Mouse (Mus musculus): ENCODE measurements around the gene Srsf10. TPM values are rescaled to one million over a fixed set of nuclear protein-coding genes. Genes with fewer than 3 reads are reported as not detected.

The Srsf10 gene
- polyA plus RNA-seq, 1 experiment from 2014 or later = 312 TPM

GRCm38 (mm10) chr4:135857597-135858186 is 2.1 kb downstream of the Srsf10 start:
- peak overlapping the region; percentile 80 for H3K4me2 ChIP-seq (replicated peaks)
- H3K4me1 ChIP-seq = peaks cover 40% of the 10 kb centered on the region
- WGBS = 7% methylated on average over 6 of the region's 7 CpGs
- no peaks in the 10 kb centered on the region for H3K9me3 ChIP-seq (replicated peaks)
- no peak for ATAC-seq (ENCODE audit: low FRiP score)
- no peak overlapping the region for H3K27ac ChIP-seq
- H3K27me3 ChIP-seq = no peaks in the 10 kb centered on the region
- H3K9ac ChIP-seq = peak overlapping the region; percentile 55
- H3K4me3 ChIP-seq = peak overlapping the region; percentile 96
- no peaks in the 10 kb centered on the region for H3K36me3 ChIP-seq

- no peaks in the 10 kb centered on the region for H3K9me3 ChIP-seq (replicated peaks)
- ATAC-seq (ENCODE audit: low FRiP score) = no peak
- H3K9ac ChIP-seq = no peak overlapping the region
- H3K4me3 ChIP-seq = no peak overlapping the region
- peaks cover 25% of the 10 kb centered on the region for H3K4me1 ChIP-seq
- 0 out of 2 replicates have a peak overlapping the region, but pooled peaks have one; percentile 35 for H3K27ac ChIP-seq
- WGBS = 68% methylated on average over 2 of the region's 2 CpGs
- peaks cover 18% of the 10 kb centered on the region for H3K36me3 ChIP-seq
- H3K4me2 ChIP-seq (replicated peaks) = no peak overlapping the region
- H3K27me3 ChIP-seq = no peaks in the 10 kb centered on the region
Measured at GRCm38 (mm10) chr4:135868996-135869395, 13.4 kb downstream of the Srsf10 start.

GRCm38 (mm10) chr4:135870227-135871023 is 14.9 kb downstream of the Srsf10 start:
- H3K9ac ChIP-seq = 0 out of 2 replicates have a peak overlapping the region, but pooled peaks have one; percentile 35
- WGBS = 53% methylated on average over 2 of the region's 2 CpGs
- H3K4me2 ChIP-seq (replicated peaks) = peak overlapping the region; percentile 83
- H3K4me1 ChIP-seq = peaks cover 38% of the 10 kb centered on the region
- H3K4me3 ChIP-seq = no peak overlapping the region
- no peaks in the 10 kb centered on the region for H3K9me3 ChIP-seq (replicated peaks)
- no peak for ATAC-seq (ENCODE audit: low FRiP score)
- no peaks in the 10 kb centered on the region for H3K27me3 ChIP-seq
- peaks cover 18% of the 10 kb centered on the region for H3K36me3 ChIP-seq
- peak overlapping the region; percentile 17; the same call in 1 of the 2 replicates for H3K27ac ChIP-seq

GRCm38 (mm10) chr4:135872015-135872414 is 16.5 kb downstream of the Srsf10 start:
- 57% methylated on average over 3 of the region's 3 CpGs for WGBS
- Histone ChIP-seq H3K27ac (peak overlapping the region; percentile 99; the same call in 1 of the 2 replicates), H3K4me2 (replicated peaks) (peak overlapping the region; percentile 83), H3K9me3 (replicated peaks) (no peaks in the 10 kb centered on the region), H3K36me3 (peaks cover 18% of the 10 kb centered on the region), H3K4me1 (peaks cover 52% of the 10 kb centered on the region), H3K4me3 (peak overlapping the region; percentile 72), H3K9ac (peak overlapping the region; percentile 88; the same call in 1 of the 2 replicates), H3K27me3 (no peaks in the 10 kb centered on the region)
- ATAC-seq (ENCODE audit: low FRiP score) = no peak

GRCm38 (mm10) chr4:135872589-135873391 is 17.2 kb downstream of the Srsf10 start:
- 12% methylated on average over 17 of the region's 17 CpGs for WGBS
- H3K36me3 ChIP-seq = peaks cover 18% of the 10 kb centered on the region
- peak overlapping the region; percentile 99 for H3K27ac ChIP-seq
- peak overlapping the region; percentile 72 for H3K4me3 ChIP-seq
- peaks cover 53% of the 10 kb centered on the region for H3K4me1 ChIP-seq
- no peaks in the 10 kb centered on the region for H3K27me3 ChIP-seq
- peak overlapping the region; percentile 88 for H3K9ac ChIP-seq
- peak overlapping the region; percentile 83 for H3K4me2 ChIP-seq (replicated peaks)
- no peaks in the 10 kb centered on the region for H3K9me3 ChIP-seq (replicated peaks)
- ATAC-seq (ENCODE audit: low FRiP score) = no peak

GRCm38 (mm10) chr4:135873526-135874202 is 18.1 kb downstream of the Srsf10 start, which contains the start of gene Pnrc2:
Gene Pnrc2, minus strand, starts transcription at chr4:135873850.
- H3K4me2 ChIP-seq (replicated peaks) = peak within 1 kb of the TSS; percentile 83
- peak; percentile 96 for ATAC-seq (ENCODE audit: low FRiP score)
- under 1% methylated on average over 56 of the region's 60 CpGs for WGBS
- H3K4me1 ChIP-seq = peaks cover 53% of the 10 kb centered on the region
- H3K36me3 ChIP-seq = peaks cover 18% of the 10 kb centered on the region
- H3K27ac ChIP-seq = peak within 1 kb of the TSS; percentile 99
- H3K9me3 ChIP-seq (replicated peaks) = no peaks in the 10 kb centered on the region
- peak within 1 kb of the TSS; percentile 72 for H3K4me3 ChIP-seq
- H3K9ac ChIP-seq = peak within 1 kb of the TSS; percentile 88
- H3K27me3 ChIP-seq = no peaks in the 10 kb centered on the region

GRCm38 (mm10) chr4:135874564-135875535 is 19.3 kb downstream of the Srsf10 start:
- Histone ChIP-seq H3K27ac (peak overlapping the region; percentile 99), H3K36me3 (peaks cover 12% of the 10 kb centered on the region; the same call in 1 of the 2 replicates), H3K27me3 (no peaks in the 10 kb centered on the region), H3K4me2 (replicated peaks) (peak overlapping the region; percentile 83; the same call in 1 of the 2 replicates), H3K4me3 (no peak overlapping the region; the same call in 1 of the 2 replicates), H3K4me1 (peaks cover 50% of the 10 kb centered on the region), H3K9me3 (replicated peaks) (no peaks in the 10 kb centered on the region), H3K9ac (peak overlapping the region; percentile 88)
- 74% methylated on average over 10 of the region's 10 CpGs for WGBS
- no peak for ATAC-seq (ENCODE audit: low FRiP score)

- 34% methylated on average over 7 of the region's 7 CpGs for WGBS
- peaks cover 10% of the 10 kb centered on the region; the same call in 1 of the 2 replicates for H3K36me3 ChIP-seq
- H3K9ac ChIP-seq = no peak overlapping the region
- peaks cover 47% of the 10 kb centered on the region for H3K4me1 ChIP-seq
- ATAC-seq (ENCODE audit: low FRiP score) = no peak
- no peak overlapping the region for H3K4me3 ChIP-seq
- no peaks in the 10 kb centered on the region for H3K9me3 ChIP-seq (replicated peaks)
- H3K27ac ChIP-seq = peak overlapping the region; percentile 99; the same call in 1 of the 2 replicates
- H3K27me3 ChIP-seq = no peaks in the 10 kb centered on the region
- H3K4me2 ChIP-seq (replicated peaks) = no peak overlapping the region
Measured at GRCm38 (mm10) chr4:135875546-135875945, 20.0 kb downstream of the Srsf10 start.

- ATAC-seq (ENCODE audit: low FRiP score) = no peak
- Histone ChIP-seq H3K27me3 (no peaks in the 10 kb centered on the region), H3K27ac (peak overlapping the region; percentile 24; the same call in 1 of the 2 replicates), H3K36me3 (0 out of 2 replicates have a peak, but pooled peaks cover 9% of the 10 kb centered on the region), H3K4me2 (replicated peaks) (peak overlapping the region; percentile 42), H3K9me3 (replicated peaks) (no peaks in the 10 kb centered on the region), H3K9ac (0 out of 2 replicates have a peak overlapping the region, but pooled peaks have one; percentile 15), H3K4me3 (0 out of 2 replicates have a peak overlapping the region, but pooled peaks have one; percentile 0), H3K4me1 (peaks cover 43% of the 10 kb centered on the region)
- 4% methylated on average over 9 of the region's 9 CpGs for WGBS
Measured at GRCm38 (mm10) chr4:135875991-135876582, 20.5 kb downstream of the Srsf10 start.

GRCm38 (mm10) chr4:135876583-135877020 is 21.1 kb downstream of the Srsf10 start:
- no peaks in the 10 kb centered on the region for H3K27me3 ChIP-seq
- H3K4me1 ChIP-seq = peaks cover 41% of the 10 kb centered on the region
- H3K9ac ChIP-seq = 0 out of 2 replicates have a peak overlapping the region, but pooled peaks have one; percentile 15
- H3K27ac ChIP-seq = peak overlapping the region; percentile 24; the same call in 1 of the 2 replicates
- ATAC-seq (ENCODE audit: low FRiP score) = no peak
- H3K36me3 ChIP-seq = 0 out of 2 replicates have a peak, but pooled peaks cover 9% of the 10 kb centered on the region
- H3K4me3 ChIP-seq = peak overlapping the region; percentile 0; the same call in 1 of the 2 replicates
- H3K4me2 ChIP-seq (replicated peaks) = peak overlapping the region; percentile 42
- no peaks in the 10 kb centered on the region for H3K9me3 ChIP-seq (replicated peaks)
- 2% methylated on average over 16 of the region's 16 CpGs for WGBS

Data from hindbrain, embryonic 12.5 days (tissue).